Mouse (Mus musculus) fibroblast of lung, adult 2 months (primary cell): ENCODE data around the gene Cuedc1.
"Not testable (repeated sequence)": the region's sequence is repeated elsewhere in the genome, so short reads cannot be mapped to it uniquely, and the experiment has no call there.

Experiments
- DNase-seq: peaks from one replicate; pipeline ENCODE4 v3.0.0-alpha.2; 2011; ENCODE audit warnings: low read depth

Gene Cuedc1

DNA sequence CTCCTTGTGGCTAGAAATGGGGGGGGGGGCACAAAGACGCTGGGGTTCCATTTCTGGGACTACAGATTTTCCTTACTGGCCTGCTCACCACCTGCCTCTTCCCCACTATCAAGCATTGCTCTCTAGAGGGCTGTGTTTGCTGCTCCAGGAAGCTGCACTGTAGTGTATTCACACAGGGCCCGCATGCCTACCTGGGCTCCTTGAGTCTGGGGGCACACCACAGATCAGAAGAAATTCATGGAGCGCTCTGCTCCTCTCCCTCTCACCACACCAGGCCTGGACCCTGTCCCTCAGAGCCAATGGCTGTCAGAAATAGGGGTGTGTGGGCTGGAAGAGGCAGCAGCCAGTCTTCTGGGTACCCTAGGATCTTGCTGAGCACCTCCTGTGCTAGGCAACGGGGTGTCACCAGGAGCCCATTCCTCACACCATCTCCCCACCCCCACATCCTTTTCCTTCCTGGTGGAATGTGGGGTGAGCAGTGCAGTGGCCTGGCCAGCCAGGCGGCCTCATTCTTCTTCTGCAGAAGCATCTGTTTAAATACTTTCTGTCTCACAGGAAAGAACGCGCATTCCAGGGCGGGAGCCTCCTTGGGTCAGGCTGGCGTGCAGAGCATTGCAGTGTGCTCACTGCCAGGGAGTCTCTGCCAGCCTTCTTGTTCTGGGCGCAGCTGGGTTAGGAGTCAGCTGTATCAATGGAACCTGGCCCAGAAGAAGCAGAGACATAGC lies 74.9 kb downstream of the Cuedc1 start:
- peak; percentile 69 for DNase-seq

DNA sequence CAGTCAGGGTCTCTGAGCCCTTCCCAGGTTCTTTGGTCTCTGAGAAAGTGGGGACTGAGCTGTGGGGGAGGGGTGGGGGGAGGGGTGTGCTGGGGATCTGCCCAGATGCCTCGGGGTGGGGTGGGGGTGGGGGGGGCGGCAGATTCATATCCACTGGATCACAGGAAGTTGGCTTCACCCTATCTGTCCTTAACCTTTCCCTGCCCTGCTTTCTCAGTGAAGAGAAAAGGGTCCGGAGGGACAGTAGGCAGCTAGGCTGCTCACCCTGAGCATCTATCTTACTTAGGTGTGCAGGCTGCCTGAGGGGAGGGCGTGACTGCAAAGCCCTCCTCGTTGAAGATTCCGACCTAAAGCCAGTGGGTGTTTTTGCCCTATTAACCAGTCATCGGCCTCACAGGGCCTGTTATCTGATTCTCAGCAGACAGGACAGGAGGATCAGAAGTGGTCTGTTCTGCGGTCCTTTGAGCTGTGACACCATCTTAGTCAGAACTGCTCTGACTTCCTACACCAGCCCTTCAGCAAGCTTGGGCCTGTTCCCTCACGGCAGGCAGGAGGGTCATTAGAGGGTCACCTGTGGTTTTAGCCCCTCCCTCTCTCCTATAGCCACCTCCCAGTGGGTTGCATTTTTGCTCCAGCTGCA lies 75.6 kb downstream of the Cuedc1 start:
- DNase-seq, result no peak

DNA sequence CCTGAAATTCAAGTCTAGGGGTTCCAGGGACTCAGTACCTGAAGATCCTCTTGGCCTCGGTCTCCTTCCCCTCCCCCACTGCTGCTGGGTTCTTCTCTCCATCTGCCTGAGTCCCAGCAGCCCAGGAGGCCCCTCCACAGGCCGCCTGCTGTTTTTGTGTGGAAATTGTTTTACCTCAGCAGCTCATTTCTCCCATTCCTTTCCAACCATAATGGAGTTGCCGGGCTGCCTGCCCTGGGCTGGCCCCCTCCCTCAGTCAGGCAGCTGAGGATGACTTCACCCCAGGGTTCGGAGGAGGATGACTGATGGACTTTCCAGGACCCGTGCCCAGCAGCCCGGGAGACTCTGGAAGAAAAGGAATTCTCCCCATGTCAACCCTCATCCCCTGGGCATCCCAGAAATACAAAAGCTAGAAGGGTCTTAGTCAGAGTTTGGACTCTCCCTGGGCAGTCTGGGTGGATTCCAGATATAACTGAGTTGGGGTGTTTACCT lies 82.7 kb downstream of the Cuedc1 start:
- DNase-seq, result peak; percentile 93

DNA sequence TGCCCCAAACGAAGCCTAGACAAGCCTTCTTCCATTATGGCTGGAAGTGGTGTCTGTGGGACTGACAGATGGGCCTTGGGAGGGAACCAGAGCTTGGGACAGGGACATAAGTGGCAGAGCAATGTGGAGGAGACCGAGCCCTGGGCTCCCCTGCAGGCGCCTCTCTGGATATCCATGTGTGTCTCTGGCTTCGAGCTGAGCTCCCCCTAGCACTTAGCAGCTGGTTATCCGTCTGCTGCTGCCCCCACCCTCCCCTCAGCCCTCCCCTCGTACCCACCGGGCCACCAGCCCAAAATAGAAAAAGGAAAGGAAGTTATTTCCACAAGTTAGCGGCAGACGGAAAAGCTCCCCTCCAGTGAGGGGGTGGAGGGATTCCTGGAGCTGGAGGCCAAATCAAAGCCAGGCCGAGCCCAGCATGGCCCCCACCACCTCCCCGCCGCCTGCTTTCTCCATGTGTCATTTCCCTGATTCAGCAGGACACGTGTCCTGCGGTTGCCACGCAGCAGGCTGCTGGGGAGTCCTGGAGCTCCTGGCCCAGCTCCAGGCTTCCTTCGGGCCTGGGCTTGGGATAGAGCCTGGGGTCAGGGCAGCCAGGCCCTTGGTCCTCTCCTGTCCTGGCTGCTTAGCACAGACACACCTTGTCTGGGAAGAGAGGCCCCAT lies 83.2 kb downstream of the Cuedc1 start:
- peak; percentile 96 for DNase-seq

DNA sequence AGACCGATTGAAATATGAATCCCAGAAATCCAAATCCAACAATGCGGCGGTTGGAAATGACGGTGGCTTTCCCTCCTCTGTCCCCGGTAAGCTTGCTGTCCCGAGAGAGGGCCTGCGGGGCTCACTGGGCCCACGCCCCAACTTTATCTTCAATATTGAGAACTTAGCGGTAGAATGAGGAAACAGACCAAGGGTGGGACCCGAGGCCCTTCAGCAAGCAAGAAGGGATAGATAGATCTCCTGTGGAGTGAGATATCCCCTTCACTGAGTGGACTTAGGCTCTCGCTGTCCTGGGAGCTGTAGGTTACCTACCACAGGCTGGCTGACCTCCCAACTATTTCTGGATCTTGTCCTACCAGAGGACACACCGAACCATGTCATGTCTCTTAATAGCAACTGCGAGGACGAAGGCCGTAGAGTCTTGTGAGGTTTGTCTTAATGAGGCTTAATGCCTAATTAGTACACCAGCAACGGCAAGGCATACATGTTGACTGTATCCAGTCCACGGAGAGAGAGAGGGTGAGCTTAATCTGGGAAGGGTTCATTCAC lies 86.8 kb downstream of the Cuedc1 start:
- no peak for DNase-seq

DNA sequence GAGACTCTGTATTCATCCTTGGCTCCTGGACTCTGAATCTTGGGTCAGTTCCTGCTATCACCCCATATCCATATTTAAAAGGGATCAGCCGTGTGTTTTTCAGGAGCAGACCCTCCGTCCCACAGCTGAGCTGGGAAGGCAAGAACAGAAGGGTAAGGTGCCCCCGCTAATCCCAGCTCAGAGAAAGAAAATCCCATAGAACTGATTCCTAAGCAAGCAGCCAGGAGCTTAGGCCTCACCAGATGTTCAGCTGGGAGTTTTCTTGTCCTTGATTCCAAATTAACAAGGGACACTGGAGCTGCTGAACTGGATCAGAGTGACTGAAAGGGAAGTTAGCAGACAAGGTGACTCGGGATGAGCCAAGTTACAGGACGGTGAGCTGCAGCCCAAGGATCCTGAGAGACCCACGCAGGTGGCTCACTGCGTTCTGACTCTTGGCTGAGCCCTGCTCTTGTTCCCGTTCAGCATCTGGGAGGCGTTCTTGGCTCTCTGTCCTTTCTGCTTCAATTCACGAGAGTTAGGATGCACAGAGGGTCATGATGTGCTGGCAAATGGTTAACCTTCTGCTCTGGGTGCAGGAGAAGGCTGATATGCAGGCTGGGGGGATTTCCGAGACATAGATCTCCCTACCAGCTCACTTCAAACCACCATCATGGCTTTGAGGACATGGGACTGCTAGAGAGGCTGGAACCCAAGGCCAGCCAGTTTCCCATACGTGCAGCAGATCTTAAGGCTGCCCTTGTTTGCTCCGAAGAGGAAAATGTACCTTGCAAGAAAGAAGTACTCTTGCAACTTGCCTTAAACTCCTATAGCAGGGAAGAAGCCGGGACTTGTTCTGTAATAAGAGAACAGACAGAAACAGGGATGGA lies 88.5 kb downstream of the Cuedc1 start:
- DNase-seq, result no peak

DNA sequence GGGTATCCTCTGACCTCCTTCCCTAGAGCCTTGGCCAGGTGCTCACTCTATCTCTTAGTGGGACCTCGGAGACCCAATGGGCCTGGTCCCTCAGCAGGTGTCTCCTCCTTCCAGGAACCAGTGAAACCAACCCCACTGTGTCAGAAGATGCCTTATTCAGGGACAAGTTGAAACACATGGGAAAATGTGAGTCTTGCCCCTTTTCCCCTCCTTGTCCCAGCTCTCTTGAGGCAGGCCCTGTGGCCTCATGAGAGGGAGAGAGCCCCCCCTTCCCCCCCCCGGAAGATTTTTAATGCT lies 89.0 kb downstream of the Cuedc1 start:
- DNase-seq, result no peak

GRCm38 (mm10) chr11:88187417-88188133 lies 89.7 kb downstream of the Cuedc1 start:
- DNase-seq, result peak; percentile 92

GRCm38 (mm10) chr11:88188216-88188615 lies 90.4 kb downstream of the Cuedc1 start:
- no peak for DNase-seq

- DNase-seq, result no peak
Observed at GRCm38 (mm10) chr11:88188635-88189034, 90.8 kb downstream of the Cuedc1 start.

DNA sequence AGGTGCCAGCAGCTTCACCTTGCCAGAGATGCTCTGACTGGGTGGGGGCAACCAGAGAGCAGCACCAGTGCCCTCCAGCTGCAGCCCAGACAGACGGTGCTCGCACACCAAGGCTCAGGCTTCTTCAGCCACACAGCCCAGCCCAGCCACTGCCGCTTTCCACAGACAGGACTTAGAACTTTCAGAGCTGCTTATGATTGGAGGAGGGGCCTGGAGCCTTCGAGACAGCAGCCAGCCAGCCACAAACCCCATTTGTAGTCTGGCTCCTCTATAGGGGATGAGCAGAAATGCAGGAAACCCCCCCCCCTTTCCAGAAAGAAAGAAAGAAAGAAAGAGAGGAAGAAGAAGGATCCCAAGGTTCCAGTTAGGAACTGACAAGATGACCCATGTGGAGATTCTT lies 94.7 kb downstream of the Cuedc1 start:
- no peak for DNase-seq

- DNase-seq, result no peak
Observed at GRCm38 (mm10) chr11:88193098-88193823, 95.4 kb downstream of the Cuedc1 start.

GRCm38 (mm10) chr11:88193824-88194696 lies 96.2 kb downstream of the Cuedc1 start:
- DNase-seq, result no peak

DNA sequence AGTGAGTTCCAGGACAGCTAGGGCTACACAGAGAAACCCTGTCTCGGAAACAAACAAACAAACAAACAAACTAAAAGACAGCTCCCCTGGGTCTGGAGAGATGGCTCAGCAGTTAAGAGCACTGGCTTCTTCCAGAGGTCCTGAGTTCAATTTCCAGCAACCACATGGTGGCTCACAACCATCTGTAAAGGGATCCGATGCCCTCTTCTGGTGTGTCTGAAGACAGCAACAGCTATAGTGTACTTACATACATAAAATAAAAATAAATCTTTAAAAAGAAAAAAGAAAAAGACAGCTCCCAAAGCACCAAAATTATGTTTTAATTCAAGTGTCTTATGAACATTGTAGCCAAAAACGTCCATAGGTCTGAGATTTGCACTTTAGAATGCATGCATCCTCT lies 97.8 kb downstream of the Cuedc1 start:
- not testable (repeated sequence) for DNase-seq

DNA sequence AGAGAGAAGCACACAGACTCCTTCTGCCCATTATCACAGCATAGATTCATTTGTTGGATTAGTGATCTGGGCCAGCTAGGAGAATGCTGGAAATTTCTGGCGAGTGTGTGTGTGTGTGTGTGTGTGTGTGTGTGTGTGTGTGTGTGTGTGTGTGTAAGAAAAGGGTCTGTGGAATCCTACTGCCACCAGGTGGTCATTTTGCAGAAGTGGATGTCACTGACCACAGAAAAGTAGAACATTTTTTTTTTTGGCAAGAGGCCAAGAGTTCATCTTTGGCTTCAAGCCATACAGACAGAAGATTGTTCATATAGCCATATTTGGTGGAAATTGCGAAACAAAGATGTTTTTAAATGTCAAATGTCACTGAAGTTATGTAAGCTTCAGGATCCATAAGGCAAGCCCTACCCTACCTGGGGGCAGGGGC lies 99.3 kb downstream of the Cuedc1 start:
- no peak for DNase-seq

DNA sequence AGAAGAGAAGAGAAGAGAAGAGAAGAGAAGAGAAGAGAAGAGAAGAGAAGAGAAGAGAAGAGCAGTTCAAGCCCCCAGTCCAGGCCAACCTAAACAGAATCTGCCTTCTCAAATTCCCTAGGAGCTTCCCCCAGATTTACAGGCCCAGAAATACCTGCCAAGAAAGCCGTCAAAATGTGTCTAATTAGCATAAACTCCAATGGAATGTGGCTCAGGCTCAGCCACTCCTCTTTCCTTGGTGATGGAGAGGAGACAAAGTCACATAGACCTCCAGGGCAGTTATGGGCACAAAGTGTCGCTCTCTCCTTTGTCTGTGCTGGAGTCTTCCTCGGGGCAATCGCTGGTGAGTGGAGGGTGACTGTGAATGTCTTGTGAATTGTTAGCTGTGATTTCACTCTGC lies 100.4 kb downstream of the Cuedc1 start:
- no peak for DNase-seq

DNA sequence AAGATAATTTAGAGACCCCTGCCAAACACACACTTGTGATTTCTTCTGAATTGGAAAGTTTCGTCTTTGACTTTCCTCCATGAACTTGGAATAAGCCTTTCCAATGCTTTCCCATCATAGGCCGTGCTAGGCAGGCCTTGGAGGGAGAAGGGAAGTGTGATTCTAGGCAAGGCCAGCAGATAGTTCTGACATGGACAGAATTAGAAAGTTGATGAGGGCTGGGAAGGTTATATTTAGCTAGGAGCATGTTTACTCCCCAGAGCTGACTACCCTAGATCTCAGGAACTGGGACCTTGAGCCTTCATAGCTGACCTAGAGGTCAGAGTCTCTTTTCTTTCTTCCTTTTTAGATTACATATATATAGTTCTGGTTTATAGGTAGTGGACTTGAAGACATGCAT lies 103.3 kb downstream of the Cuedc1 start:
- no peak for DNase-seq

GRCm38 (mm10) chr11:88202077-88202476 lies 104.2 kb downstream of the Cuedc1 start:
- DNase-seq, result no peak

GRCm38 (mm10) chr11:88203712-88204532 lies 106.1 kb downstream of the Cuedc1 start, which contains the start of gene Mrps23:
Gene Mrps23 (plus strand): TSS chr11:88204388.
- peak; percentile 86 for DNase-seq
